Mouse (Mus musculus): Measurements from ENCODE around the gene Kynu.

DNA sequence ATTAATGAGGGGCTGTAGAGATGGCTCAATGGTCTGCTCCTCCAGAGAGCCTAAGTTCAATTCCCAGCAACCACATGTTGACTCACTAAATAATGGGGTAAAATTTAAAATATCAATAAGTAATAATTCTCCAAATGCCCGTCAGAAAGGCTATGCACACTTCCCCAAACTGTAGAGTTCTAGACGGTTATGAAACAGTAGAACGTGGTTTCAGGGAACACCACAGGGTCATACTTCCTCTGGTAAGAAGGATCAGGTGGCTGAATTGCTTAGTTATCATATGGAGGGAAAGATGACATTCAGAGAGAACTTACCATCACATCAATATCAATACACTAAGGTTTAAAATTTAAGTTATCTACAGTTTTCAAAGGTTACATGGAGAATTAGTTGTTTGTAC, 6.1 kb downstream of the Kynu start:
- TF ChIP-seq CTCF (IDR thresholded peaks at IDR 0.05; ENCODE audit: low read depth) = no peak
- TF ChIP-seq EP300 (IDR thresholded peaks at IDR 0.05; ENCODE audit: low read depth) = no peak
